Mouse (Mus musculus) testis, adult 2 months (tissue): Measurements from ENCODE around the gene Elavl3.

ENCODE experiments used
- CTCF ChIP-seq: fragments of 200-500 bp; IDR thresholded peaks from 2 replicates; pipeline ENCODE4 v1.5.1; 2012; ENCODE audit warnings: low read depth, mild to moderate bottlenecking, inconsistent platforms, low read length, moderate library complexity; ENCODE audit not compliant: control insufficient read depth, insufficient read depth, insufficient replicate concordance
- POLR2A ChIP-seq: fragments of 200-500 bp; IDR thresholded peaks from 2 replicates; pipeline ENCODE4 v1.6.1; 2012; ENCODE audit warnings: low read depth, mild to moderate bottlenecking, inconsistent platforms, low read length, moderate library complexity; ENCODE audit not compliant: control insufficient read depth

DNA sequence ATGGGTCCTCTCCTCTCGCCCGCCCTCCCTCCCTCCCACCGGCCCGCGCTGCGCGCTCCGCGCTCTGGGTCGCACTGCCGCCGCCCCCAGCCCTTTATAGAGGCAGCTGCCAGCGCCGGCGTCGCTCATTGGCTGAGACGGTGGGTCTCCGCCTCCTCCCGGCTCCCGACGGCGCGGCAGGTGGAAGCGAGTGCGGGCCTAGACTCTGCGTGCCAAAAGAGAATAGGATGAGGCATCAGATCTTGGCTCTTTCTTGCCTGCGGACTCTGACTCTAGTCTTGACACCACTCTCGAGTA is at the start of gene Elavl3:
- TF ChIP-seq POLR2A, result no peak
- TF ChIP-seq CTCF, result no peak
